13 mouse cellular contexts compared by ENCODE assay signal in genomic region chr15:95334323-95335296, GRCm38 (mm10).
DNase-seq lines count a peak whose midpoint lies in the region; ATAC-seq and TF ChIP-seq lines count a peak whose summit lies in the region.
"Had no signal": no experiment of that assay in that cellular context is flagged by ENCODE, and none has a peak within 500 bp of the region (broad histone marks: within the 10 kb centered on the region; RNA-seq: fewer than 3 reads in every experiment).

No protein-coding gene starts in this region.

- peaks cover 13% of the 10 kb centered on the region for H3K4me1 ChIP-seq in forebrain, embryonic 13.5 days
- no peaks in the 10 kb centered on the region for H3K4me1 ChIP-seq in hindbrain, postnatal 0 days (ENCODE audit: insufficient read depth, low read length)
- H3K4me1 ChIP-seq in neural tube, embryonic 14.5 days (ENCODE audit: control insufficient read depth, insufficient read depth, low read length): peaks cover 8% of the 10 kb centered on the region; the same call in 1 of the 2 replicates

- no peaks in the 10 kb centered on the region for H3K9me3 ChIP-seq in forebrain, embryonic 13.5 days (replicated peaks)
- no peaks in the 10 kb centered on the region for H3K9me3 ChIP-seq in hindbrain, postnatal 0 days (ENCODE audit: low read length)
- H3K9me3 ChIP-seq in neural tube, embryonic 14.5 days (ENCODE audit: control insufficient read depth, low read length): no peaks in the 10 kb centered on the region
- H3K9me3 ChIP-seq: limb, embryonic 15.5 days had no signal

- no peak overlapping the region for H3K4me3 ChIP-seq in left cerebral cortex, adult 2 months
- H3K4me3 ChIP-seq in forebrain, embryonic 13.5 days: no peak overlapping the region
- H3K4me3 ChIP-seq in hindbrain, postnatal 0 days (ENCODE audit: low read length): no peak overlapping the region
- no peak overlapping the region for H3K4me3 ChIP-seq in neural tube, embryonic 14.5 days (ENCODE audit: low read depth, low read length)
- H3K4me3 ChIP-seq: limb, embryonic 15.5 days had no signal

- H3K9ac ChIP-seq in forebrain, embryonic 13.5 days: no peak overlapping the region; the same call in 1 of the 2 replicates
- H3K9ac ChIP-seq in hindbrain, postnatal 0 days (replicated peaks; ENCODE audit: low read length): no peak overlapping the region
- no peak overlapping the region for H3K9ac ChIP-seq in neural tube, embryonic 14.5 days (replicated peaks; ENCODE audit: low read depth, low read length)
- H3K9ac ChIP-seq: limb, embryonic 15.5 days; lung, embryonic 14.5 days had no signal

- no peak for DNase-seq in left cerebral cortex, adult 2 months (ENCODE audit: extremely low spot score in 1 of 2, low spot score in 2 of 2)
- DNase-seq in left cerebral cortex, postnatal 25 days (ENCODE audit: low spot score in 2 of 2): no peak
- DNase-seq in hindbrain, postnatal 0 days (ENCODE audit: low spot score): peak; percentile 41
- DNase-seq in Muller cell, postnatal 12 days (ENCODE audit: inconsistent ontology term): no peak
- DNase-seq in ovary, postnatal 10 days (ENCODE audit: low spot score): no peak
- DNase-seq in B cell, adult 2 months: no peak
- DNase-seq: adrenal gland, adult 2 months; heart, adult 18-20 months; heart, postnatal 36 days; lung, embryonic 14.5 days had no signal

- no peak overlapping the region for H3K4me2 ChIP-seq in forebrain, embryonic 13.5 days
- H3K4me2 ChIP-seq in hindbrain, postnatal 0 days (ENCODE audit: low read depth, low read length): no peak overlapping the region
- no peak overlapping the region for H3K4me2 ChIP-seq in neural tube, embryonic 14.5 days (ENCODE audit: low read depth, low read length)
- H3K4me2 ChIP-seq: limb, embryonic 15.5 days; lung, embryonic 14.5 days had no signal

- no peaks in the 10 kb centered on the region for H3K36me3 ChIP-seq in forebrain, embryonic 13.5 days (ENCODE audit: poor library complexity, severe bottlenecking)
- H3K36me3 ChIP-seq in hindbrain, postnatal 0 days (ENCODE audit: insufficient read depth, low read length): no peaks in the 10 kb centered on the region
- H3K36me3 ChIP-seq in neural tube, embryonic 14.5 days (ENCODE audit: control insufficient read depth, insufficient read depth, low read length): no peaks in the 10 kb centered on the region
- H3K36me3 ChIP-seq: limb, embryonic 15.5 days had no signal

- intact Hi-C loops in left cerebral cortex, adult 2 months (cut with DNase I): no loop called here
- intact Hi-C loops in left cerebral cortex, postnatal 25 days (cut with DNase I): no loop called here

- WGBS in forebrain, embryonic 13.5 days: 83% methylated on average over 11 of the region's 11 CpGs
- 43% methylated on average over 11 of the region's 11 CpGs for WGBS in hindbrain, postnatal 0 days
- WGBS in neural tube, embryonic 14.5 days: 63% methylated on average over 11 of the region's 11 CpGs

- no peak for TF ChIP-seq CTCF in left cerebral cortex, adult 2 months (IDR thresholded peaks at IDR 0.05)
- TF ChIP-seq CTCF in hindbrain, postnatal 0 days (IDR thresholded peaks at IDR 0.05; ENCODE audit: low read depth): no peak

- peak overlapping the region; percentile 67 for H3K27ac ChIP-seq in left cerebral cortex, adult 2 months
- H3K27ac ChIP-seq in forebrain, embryonic 13.5 days: peak overlapping the region; percentile 61
- H3K27ac ChIP-seq in hindbrain, postnatal 0 days: 0 out of 2 replicates have a peak overlapping the region, but pooled peaks have one; percentile 12
- 0 out of 2 replicates have a peak overlapping the region, but pooled peaks have one; percentile 24 for H3K27ac ChIP-seq in neural tube, embryonic 14.5 days (ENCODE audit: low read depth, low read length)
- H3K27ac ChIP-seq: limb, embryonic 15.5 days had no signal

- no peaks in the 10 kb centered on the region for H3K27me3 ChIP-seq in forebrain, embryonic 13.5 days
- H3K27me3 ChIP-seq in hindbrain, postnatal 0 days (ENCODE audit: insufficient read depth, low read length): no peaks in the 10 kb centered on the region
- H3K27me3 ChIP-seq in neural tube, embryonic 14.5 days (ENCODE audit: control insufficient read depth, insufficient read depth, low read length): no peaks in the 10 kb centered on the region
- H3K27me3 ChIP-seq: limb, embryonic 15.5 days had no signal

- ATAC-seq in forebrain, embryonic 13.5 days: peak; percentile 68
- peak; percentile 76; the same call in 1 of the 2 replicates for ATAC-seq in hindbrain, postnatal 0 days
- ATAC-seq in neural tube, embryonic 14.5 days (ENCODE audit: low read depth): peak; percentile 58

Comparison
In these comparisons a context has a peak if more than half of its experiments do, and no peak if none do; other contexts are left out.
1. H3K27ac ChIP-seq: peak in every context shown above with its lines; median percentile 67 in left cerebral cortex, adult 2 months; 61 in forebrain, embryonic 13.5 days; 24 in neural tube, embryonic 14.5 days; 12 in hindbrain, postnatal 0 days.